Mouse (Mus musculus) CH12.LX (cell line): ENCODE measurements around the gene Ap5z1. TPM values are rescaled to one million over a fixed set of nuclear protein-coding genes. Genes with fewer than 3 reads are reported as not detected.

ENCODE experiments used
- DNase-seq: peaks from one replicate; pipeline ENCODE4 v3.0.0-alpha.2; 2013; ENCODE audit errors: extremely low read depth
- H3K27ac ChIP-seq: 2 replicates; pipeline ENCODE4 v1.5.1; 2012; ENCODE audit warnings: low read depth, mild to moderate bottlenecking, control low read depth, moderate library complexity; ENCODE audit not compliant: insufficient read depth
- H3K27me3 ChIP-seq: replicated peaks from 2 replicates; pipeline ENCODE3; 2012; ENCODE audit warnings: inconsistent platforms
- H3K36me3 ChIP-seq, 2 experiments: replicated peaks in 1 of 2; 2 replicates each; pipeline versions ENCODE3 to v1.6.1; 2012; ENCODE audit warnings: inconsistent platforms in 1 of 2, low read length in 1 of 2, mild to moderate bottlenecking in 1 of 2, mixed read lengths in 1 of 2, moderate library complexity in 1 of 2; ENCODE audit not compliant: control insufficient read depth in 1 of 2, insufficient read depth in 1 of 2
- H3K4me1 ChIP-seq, 2 experiments: 2 replicates each; pipeline ENCODE4 v1.6.1; 2012; ENCODE audit warnings: inconsistent platforms in 1 of 2, moderate library complexity in 1 of 2; ENCODE audit not compliant: insufficient read depth in 2 of 2, control insufficient read depth in 1 of 2
- H3K4me2 ChIP-seq: 2 replicates; pipeline ENCODE4 v1.6.1; 2012; ENCODE audit warnings: low read depth, mild to moderate bottlenecking, control low read depth; ENCODE audit not compliant: poor library complexity, insufficient read depth, severe bottlenecking
- H3K4me3 ChIP-seq, 3 experiments: fragments of 150-350 bp in 1 of 3; sonication (generic) in 1 of 3; replicated peaks in 1 of 3; 2 replicates each; pipeline versions ENCODE3 to v1.5.1; 2011 to 2012; ENCODE audit warnings: low read depth in 2 of 3, low read length in 2 of 3, mild to moderate bottlenecking in 2 of 3, moderate library complexity in 2 of 3, control low read depth in 1 of 3, improper control_type of control experiment in 1 of 3, inconsistent platforms in 1 of 3, mixed read lengths in 1 of 3; ENCODE audit not compliant: poor library complexity in 1 of 3
- H3K79me2 ChIP-seq: replicated peaks from 2 replicates; pipeline ENCODE4 v1.6.1; 2012; ENCODE audit warnings: mild to moderate bottlenecking, moderate library complexity; ENCODE audit not compliant: control insufficient read depth, poor library complexity, insufficient read depth, severe bottlenecking; ENCODE audit errors: extremely low read depth
- H3K9ac ChIP-seq: 2 replicates; pipeline ENCODE4 v1.6.1; 2012; ENCODE audit warnings: low read depth, mild to moderate bottlenecking, control low read depth, moderate library complexity; ENCODE audit not compliant: insufficient read depth
- H3K9me3 ChIP-seq: replicated peaks from 2 replicates; pipeline ENCODE3; 2012; ENCODE audit warnings: low read length, inconsistent platforms, mixed read lengths
- BHLHE40 ChIP-seq: IDR thresholded peaks from 2 replicates; pipeline ENCODE4 v1.6.1; 2011; ENCODE audit warnings: mild to moderate bottlenecking, low read depth, low read length, improper control_type of control experiment
- CHD1 ChIP-seq: IDR thresholded peaks from 2 replicates; pipeline ENCODE4 v1.6.1; 2012; ENCODE audit warnings: low read depth, low read length, improper control_type of control experiment, inconsistent platforms
- CHD2 ChIP-seq: IDR thresholded peaks from 2 replicates; pipeline ENCODE4 v1.6.1; 2011; ENCODE audit warnings: low read length, improper control_type of control experiment
- CTCF ChIP-seq, 2 experiments: IDR thresholded peaks in 1 of 2; conservative IDR thresholded peaks in 1 of 2; 2 replicates each; pipeline ENCODE4 v1.5.1; 2011 to 2012; ENCODE audit warnings: low read depth in 2 of 2, low read length in 2 of 2, improper control_type of control experiment in 1 of 2, inconsistent platforms in 1 of 2, mild to moderate bottlenecking in 1 of 2, moderate library complexity in 1 of 2
- E2F4 ChIP-seq: IDR thresholded peaks from 2 replicates; pipeline ENCODE4 v1.6.1; 2011; ENCODE audit warnings: low read depth, low read length, improper control_type of control experiment; ENCODE audit not compliant: insufficient replicate concordance
- ELF1 ChIP-seq: IDR thresholded peaks from 2 replicates; pipeline ENCODE4 v1.6.1; 2014; ENCODE audit warnings: low read depth, mild to moderate bottlenecking, inconsistent platforms, low read length, improper control_type of control experiment
- ETS1 ChIP-seq: conservative IDR thresholded peaks from 2 replicates; pipeline ENCODE4 v1.6.1; 2012; ENCODE audit warnings: low read depth, mild to moderate bottlenecking, inconsistent platforms, low read length, improper control_type of control experiment, moderate library complexity
- HCFC1 ChIP-seq: IDR thresholded peaks from 2 replicates; pipeline ENCODE4 v1.6.1; 2012; ENCODE audit warnings: low read depth, mild to moderate bottlenecking, inconsistent platforms, low read length, improper control_type of control experiment
- IRF4 ChIP-seq: IDR thresholded peaks from 2 replicates; pipeline ENCODE4 v1.6.1; 2014; ENCODE audit warnings: low read depth, mild to moderate bottlenecking, inconsistent platforms, low read length, improper control_type of control experiment
- JUN ChIP-seq: IDR thresholded peaks from 2 replicates; pipeline ENCODE4 v1.6.1; 2011; ENCODE audit warnings: low read depth, mild to moderate bottlenecking, low read length, improper control_type of control experiment, moderate library complexity; ENCODE audit not compliant: insufficient read depth
- JUND ChIP-seq: conservative IDR thresholded peaks from 2 replicates; pipeline ENCODE4 v1.6.1; 2011; ENCODE audit warnings: low read depth, low read length, improper control_type of control experiment
- MAX ChIP-seq: IDR thresholded peaks from 2 replicates; pipeline ENCODE4 v1.6.1; 2011; ENCODE audit warnings: low read length, improper control_type of control experiment
- MEF2A ChIP-seq: IDR thresholded peaks from 2 replicates; pipeline ENCODE4 v1.6.1; 2014; ENCODE audit warnings: low read depth, mild to moderate bottlenecking, inconsistent platforms, low read length, improper control_type of control experiment, borderline replicate concordance
- MYC ChIP-seq: IDR thresholded peaks from 2 replicates; pipeline ENCODE4 v1.6.1; 2011; ENCODE audit warnings: low read depth, mild to moderate bottlenecking, improper control_type of control experiment, low read length
- NELFE ChIP-seq: IDR thresholded peaks from 2 replicates; pipeline ENCODE4 v1.6.1; 2011; ENCODE audit warnings: low read depth, low read length, improper control_type of control experiment
- POLR2A ChIP-seq: IDR thresholded peaks from 2 replicates; pipeline ENCODE4 v1.6.1; 2011; ENCODE audit warnings: low read depth, mild to moderate bottlenecking, improper control_type of control experiment, low read length
- RAD21 ChIP-seq: IDR thresholded peaks from 2 replicates; pipeline ENCODE4 v1.6.1; 2011; ENCODE audit warnings: low read depth, mild to moderate bottlenecking, low read length, improper control_type of control experiment, moderate library complexity
- SMC3 ChIP-seq: IDR thresholded peaks from 2 replicates; pipeline ENCODE4 v1.6.1; 2011; ENCODE audit warnings: low read depth, low read length, improper control_type of control experiment
- TBP ChIP-seq: conservative IDR thresholded peaks from 2 replicates; pipeline ENCODE4 v1.6.1; 2011; ENCODE audit warnings: low read depth, low read length, improper control_type of control experiment
- UBTF ChIP-seq: IDR thresholded peaks from 2 replicates; pipeline ENCODE4 v1.6.1; 2012; ENCODE audit warnings: low read depth, mild to moderate bottlenecking, inconsistent platforms, low read length, improper control_type of control experiment, moderate library complexity
- ZKSCAN1 ChIP-seq: IDR thresholded peaks from 2 replicates; pipeline ENCODE4 v1.6.1; 2012; ENCODE audit warnings: low read depth, inconsistent platforms, low read length, improper control_type of control experiment, borderline replicate concordance
- ZNF384 ChIP-seq: IDR thresholded peaks from 2 replicates; pipeline ENCODE4 v1.6.1; 2012; ENCODE audit warnings: low read depth, low read length, improper control_type of control experiment, inconsistent platforms
- dilution Hi-C: fragments of 300-500 bp; cut with MboI; formaldehyde crosslinking; loops from 2 replicates; pipeline ENCODE4 v1.14.3; 2020; ENCODE audit warnings: low sequenced_read_pairs; ENCODE audit not compliant: extremely low pct_unique_long_range_greater_than_20kb, extremely low pct_ligation_motif_present
- in situ Hi-C: fragments of 300-500 bp; cut with MboI; formaldehyde crosslinking; loops from 3 replicates; pipeline ENCODE4 v1.14.3; 2019; ENCODE audit warnings: low sequenced_read_pairs, low pct_ligation_motif_present, low pct_unique_long_range_greater_than_20kb, mixed read lengths
- polyA plus RNA-seq: library from polyadenylated mRNA; unstranded; fragments of >175 nt; gene quantifications from 2 replicates; pipeline ENCODE4 v1.2.1, GENCODE M21; 2012; ENCODE audit warnings: low read depth; ENCODE audit not compliant: insufficient read length
- total RNA-seq, 2 experiments: library from RNA; depleted of rRNA; stranded (reverse); fragments of 300-350 nt in 1 of 2; fragments of >200 nt in 1 of 2; gene quantifications; 2 replicates each; pipeline ENCODE4 v1.2.3; 2012 to 2014

The Ap5z1 gene
- total and polyA plus RNA-seq, 3 experiments = 3.1 to 18.7 (median 11.3) TPM

DNA sequence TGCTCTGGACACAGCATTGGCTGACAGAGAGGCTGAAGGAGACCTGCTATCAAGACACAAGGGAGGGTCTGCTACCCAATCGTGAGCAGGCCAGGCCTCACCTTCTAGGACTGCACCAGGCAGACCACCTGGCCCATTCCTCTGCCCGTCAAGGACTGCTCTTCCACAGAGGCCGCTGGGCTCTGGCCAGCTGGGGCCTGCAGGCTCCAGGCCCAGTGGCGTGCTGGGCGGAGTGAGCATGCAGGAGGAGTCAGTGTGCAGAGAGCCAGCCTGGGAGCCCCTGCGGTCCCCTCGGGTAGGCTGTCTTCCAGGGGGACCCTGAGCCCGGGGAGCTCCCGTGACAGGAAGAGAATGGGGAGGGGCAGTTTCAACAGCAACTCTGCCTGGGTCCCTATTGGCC is 22.9 kb downstream of the Ap5z1 start:
- dilution Hi-C loops (no loop called here), in situ Hi-C loops (loop anchor here (10.0 kb wide), 1 partner anchor 138 kb away; the partner anchor contains the start of gene Wipi2)
- DNase-seq = no peak
- no peak overlapping the region for H3K9ac ChIP-seq
- H3K4me1 ChIP-seq = no peaks in the 10 kb centered on the region
- no peaks in the 10 kb centered on the region for H3K79me2 ChIP-seq
- no peak overlapping the region for H3K4me3 ChIP-seq
- TF ChIP-seq BHLHE40 (no peak), SMC3 (no peak), UBTF (no peak), ZKSCAN1 (no peak), IRF4 (no peak), ELF1 (no peak), MYC (no peak), CTCF (conservative IDR thresholded peaks at IDR 0.05 in 1 of 2, IDR thresholded peaks at IDR 0.05 in 1 of 2; ENCODE audit: low read depth in 2 of 2, low read length in 2 of 2) (no peak), MEF2A (no peak), CHD2 (no peak), JUND (no peak), MAX (no peak), NELFE (no peak), TBP (no peak)
- no peak overlapping the region for H3K27ac ChIP-seq
- H3K4me2 ChIP-seq = no peak overlapping the region
- H3K27me3 ChIP-seq = peaks cover 65% of the 10 kb centered on the region
- H3K9me3 ChIP-seq = no peaks in the 10 kb centered on the region
- H3K36me3 ChIP-seq = no peaks in the 10 kb centered on the region

GRCm38 (mm10) chr5:142489955-142490707 is 26.4 kb downstream of the Ap5z1 start:
- TF ChIP-seq ELF1 (no peak), TBP (peak; percentile 81)
- H3K79me2 ChIP-seq = no peaks in the 10 kb centered on the region
- no peaks in the 10 kb centered on the region for H3K9me3 ChIP-seq
- no peak overlapping the region for H3K4me3 ChIP-seq
- H3K4me2 ChIP-seq = no peak overlapping the region
- H3K27me3 ChIP-seq = peaks cover 88% of the 10 kb centered on the region
- H3K4me1 ChIP-seq = no peaks in the 10 kb centered on the region
- no peaks in the 10 kb centered on the region for H3K36me3 ChIP-seq
- dilution Hi-C loops = no loop called here
- DNase-seq = no peak
- H3K27ac ChIP-seq = no peak overlapping the region
- in situ Hi-C loops = loop anchor here (10.0 kb wide), 1 partner anchor 135 kb away; the partner anchor contains the start of gene Wipi2
- H3K9ac ChIP-seq = no peak overlapping the region

DNA sequence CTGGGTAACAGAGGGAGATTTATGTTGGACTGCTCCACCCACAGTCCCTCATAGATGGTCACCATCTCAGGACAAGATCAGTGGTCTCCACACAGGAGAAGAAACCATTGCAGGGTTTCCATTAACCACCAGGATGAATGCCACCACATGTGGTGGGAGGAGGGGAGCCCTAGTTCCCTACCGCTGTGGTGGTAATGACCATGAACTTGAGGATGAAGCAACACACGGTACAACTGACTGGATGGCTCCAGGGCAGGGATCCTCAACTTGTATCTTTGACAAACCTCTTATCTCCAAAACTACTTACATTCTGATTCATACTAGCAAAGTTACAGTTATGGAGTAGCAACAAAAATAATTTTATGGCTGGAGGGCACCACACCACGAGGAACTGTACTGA is 29.6 kb downstream of the Ap5z1 start:
- H3K4me1 ChIP-seq = no peaks in the 10 kb centered on the region
- H3K27me3 ChIP-seq = peaks cover 87% of the 10 kb centered on the region
- H3K9ac ChIP-seq = no peak overlapping the region
- H3K4me3 ChIP-seq = no peak overlapping the region
- in situ Hi-C loops (no loop called here), dilution Hi-C loops (no loop called here)
- H3K27ac ChIP-seq = no peak overlapping the region
- no peaks in the 10 kb centered on the region for H3K36me3 ChIP-seq
- no peaks in the 10 kb centered on the region for H3K9me3 ChIP-seq
- no peaks in the 10 kb centered on the region for H3K79me2 ChIP-seq
- no peak for DNase-seq
- TF ChIP-seq E2F4 (no peak), ETS1 (no peak), JUN (no peak), POLR2A (no peak), ZKSCAN1 (no peak), HCFC1 (no peak), RAD21 (no peak), CHD1 (no peak), ZNF384 (no peak), CHD2 (no peak)
- H3K4me2 ChIP-seq = no peak overlapping the region
